Mouse (Mus musculus): ENCODE measurements around the gene Zmynd15.

GRCm38 (mm10) chr11:70502018-70502417 is 42.8 kb downstream of the Zmynd15 start:
- TF ChIP-seq CTCF (IDR thresholded peaks at IDR 0.05; ENCODE audit: low read depth) = no peak
- no peak for TF ChIP-seq EP300 (IDR thresholded peaks at IDR 0.05; ENCODE audit: low read depth)

Measured in heart, postnatal 0 days (tissue).